Mouse (Mus musculus) testis, adult 2 months (tissue): ENCODE results near the gene Polm. TPM values are rescaled to one million over a fixed set of nuclear protein-coding genes. Genes with fewer than 3 reads are reported as not detected.

Experiments used
- H3K27ac ChIP-seq: fragments of 200-500 bp; 2 replicates; pipeline ENCODE4 v1.5.1; 2012; ENCODE audit warnings: low read depth, low read length; ENCODE audit not compliant: control insufficient read depth, insufficient read depth
- H3K27me3 ChIP-seq: fragments of 200-500 bp; 2 replicates; pipeline ENCODE4 v1.6.1; 2012; ENCODE audit warnings: mild to moderate bottlenecking, low read length, moderate library complexity; ENCODE audit not compliant: control insufficient read depth, insufficient read depth
- H3K36me3 ChIP-seq: fragments of 200-500 bp; 2 replicates; pipeline ENCODE4 v1.6.1; 2012; ENCODE audit warnings: mild to moderate bottlenecking, low read length; ENCODE audit not compliant: control insufficient read depth, insufficient read depth
- H3K4me1 ChIP-seq: fragments of 200-500 bp; 2 replicates; pipeline ENCODE4 v1.6.1; 2012; ENCODE audit warnings: low read length; ENCODE audit not compliant: control insufficient read depth, insufficient read depth
- H3K4me3 ChIP-seq: fragments of 200-500 bp; 2 replicates; pipeline ENCODE4 v1.5.1; 2012; ENCODE audit warnings: low read depth, mild to moderate bottlenecking, low read length, moderate library complexity, mixed read lengths; ENCODE audit not compliant: control insufficient read depth
- CTCF ChIP-seq: fragments of 200-500 bp; IDR thresholded peaks from 2 replicates; pipeline ENCODE4 v1.5.1; 2012; ENCODE audit warnings: low read depth, mild to moderate bottlenecking, inconsistent platforms, low read length, moderate library complexity; ENCODE audit not compliant: control insufficient read depth, insufficient read depth, insufficient replicate concordance
- POLR2A ChIP-seq: fragments of 200-500 bp; IDR thresholded peaks from 2 replicates; pipeline ENCODE4 v1.6.1; 2012; ENCODE audit warnings: low read depth, mild to moderate bottlenecking, inconsistent platforms, low read length, moderate library complexity; ENCODE audit not compliant: control insufficient read depth
- polyA plus RNA-seq: library from polyadenylated mRNA; depleted of rRNA; stranded (reverse); fragments of >200 nt; gene quantifications from 2 replicates; pipeline ENCODE4 v1.2.3, GENCODE M21; 2012; rRNA removed

The Polm gene
- polyA plus RNA-seq, 1 experiment, result 2.3 TPM

DNA sequence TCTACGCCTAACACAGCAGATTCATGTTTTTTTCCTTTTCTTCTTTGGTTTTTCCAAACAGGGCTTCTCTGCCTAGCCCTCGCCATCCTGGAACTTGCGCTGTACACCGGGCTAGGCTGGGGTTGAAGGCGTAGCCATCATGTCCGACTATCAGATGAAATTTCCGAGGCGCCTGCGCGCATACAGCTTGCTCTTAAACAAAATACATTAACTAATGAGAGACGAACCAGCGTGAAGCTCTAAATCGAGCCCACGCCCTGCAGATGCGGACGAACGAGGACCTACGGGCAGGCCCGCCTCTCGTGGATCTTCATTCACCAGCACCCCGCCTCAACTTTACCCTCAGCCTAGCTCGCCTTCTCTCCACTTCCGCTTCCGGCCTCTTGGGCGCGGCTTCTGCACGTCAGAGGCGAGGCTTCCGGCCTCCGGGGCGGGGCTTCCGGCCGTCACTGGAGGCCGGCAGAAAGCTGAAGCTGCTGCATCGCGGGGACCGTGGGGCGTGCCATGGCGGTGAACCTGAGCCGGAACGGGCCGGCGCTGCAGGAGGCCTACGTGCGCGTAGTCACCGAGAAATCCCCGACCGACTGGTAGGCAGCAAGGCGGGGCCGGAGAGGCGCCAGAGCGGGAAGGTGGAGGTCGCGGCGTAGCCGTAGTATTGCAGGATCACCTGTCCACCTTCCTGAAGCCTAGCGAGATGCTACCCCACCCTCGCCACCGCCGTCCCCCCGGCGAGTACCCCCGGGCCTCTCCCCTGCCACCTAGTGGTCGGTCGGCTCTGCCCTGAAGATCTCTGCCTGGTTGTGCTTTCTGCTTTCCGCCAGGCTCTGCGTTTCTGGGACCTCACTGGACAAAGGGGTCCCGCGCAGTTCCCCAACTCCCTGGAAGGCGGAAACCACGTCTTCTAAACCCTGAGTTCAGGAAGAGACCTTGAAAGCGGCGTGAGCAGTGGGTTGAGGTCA lies 49.5 kb downstream of the Polm start, which contains the start of gene Dbnl:
Dbnl (plus strand) TSS at position 433 of the 959 bp plus-strand sequence.
- no peaks in the 10 kb centered on the region for H3K27me3 ChIP-seq
- peak within 1 kb of the TSS; percentile 93 for H3K4me3 ChIP-seq

DNA sequence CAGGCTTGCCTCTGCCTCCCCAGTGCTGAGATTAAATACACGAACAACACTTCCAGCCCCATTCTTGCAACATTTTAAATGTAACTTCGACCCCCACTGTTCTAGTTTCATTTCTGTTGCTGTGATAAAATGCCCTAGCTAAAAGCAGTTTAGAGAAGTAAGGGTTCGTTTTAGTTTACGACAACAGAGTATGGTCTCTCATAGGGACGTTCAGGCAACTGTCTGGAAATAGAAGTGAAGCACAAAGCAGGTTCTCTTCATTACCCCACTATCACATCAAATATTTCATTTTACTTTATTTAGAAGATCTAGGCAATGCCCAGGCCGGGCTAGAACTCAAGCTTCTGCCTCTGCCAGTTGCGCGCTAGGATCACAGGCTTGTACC lies 50.2 kb downstream of the Polm start:
- no peaks in the 10 kb centered on the region for H3K27me3 ChIP-seq
- H3K4me3 ChIP-seq, result peak overlapping the region; percentile 93
- peaks cover 11% of the 10 kb centered on the region for H3K4me1 ChIP-seq
- H3K36me3 ChIP-seq, result no peaks in the 10 kb centered on the region
- TF ChIP-seq CTCF, result no peak
- no peak for TF ChIP-seq POLR2A
- H3K27ac ChIP-seq, result peak overlapping the region; percentile 89

More for the DNA sequence above, 49.5 kb downstream of the Polm start, which contains the start of gene Dbnl:
- Histone ChIP-seq H3K4me1 (peaks cover 11% of the 10 kb centered on the region), H3K27ac (peak within 1 kb of the TSS; percentile 89), H3K36me3 (no peaks in the 10 kb centered on the region; the same call in 1 of the 2 replicates)
- TF ChIP-seq POLR2A (peak; percentile 96), CTCF (peak; percentile 56)

DNA sequence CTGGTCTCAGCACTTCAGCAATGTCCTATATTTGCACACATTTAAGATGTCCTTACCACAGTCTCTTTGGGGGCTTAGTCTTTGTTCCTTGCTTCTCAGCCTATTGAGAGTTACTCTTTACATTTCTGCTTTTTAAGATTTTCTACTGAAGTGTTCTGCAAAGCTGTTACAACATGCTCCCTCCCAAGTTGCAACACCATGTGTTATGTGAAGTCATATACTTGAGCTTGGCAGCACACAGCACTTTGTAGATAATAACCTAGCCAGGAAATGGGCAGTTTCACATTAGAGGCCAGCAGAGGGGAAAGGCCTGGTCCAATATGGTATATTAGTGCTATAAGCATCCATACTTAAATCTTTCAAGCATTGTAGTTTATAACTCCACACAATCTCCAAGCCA lies 52.1 kb downstream of the Polm start:
- TF ChIP-seq POLR2A (no peak), CTCF (no peak)
- Histone ChIP-seq H3K27me3 (no peaks in the 10 kb centered on the region), H3K4me1 (peaks cover 11% of the 10 kb centered on the region), H3K27ac (no peak overlapping the region), H3K4me3 (no peak overlapping the region), H3K36me3 (no peaks in the 10 kb centered on the region)

DNA sequence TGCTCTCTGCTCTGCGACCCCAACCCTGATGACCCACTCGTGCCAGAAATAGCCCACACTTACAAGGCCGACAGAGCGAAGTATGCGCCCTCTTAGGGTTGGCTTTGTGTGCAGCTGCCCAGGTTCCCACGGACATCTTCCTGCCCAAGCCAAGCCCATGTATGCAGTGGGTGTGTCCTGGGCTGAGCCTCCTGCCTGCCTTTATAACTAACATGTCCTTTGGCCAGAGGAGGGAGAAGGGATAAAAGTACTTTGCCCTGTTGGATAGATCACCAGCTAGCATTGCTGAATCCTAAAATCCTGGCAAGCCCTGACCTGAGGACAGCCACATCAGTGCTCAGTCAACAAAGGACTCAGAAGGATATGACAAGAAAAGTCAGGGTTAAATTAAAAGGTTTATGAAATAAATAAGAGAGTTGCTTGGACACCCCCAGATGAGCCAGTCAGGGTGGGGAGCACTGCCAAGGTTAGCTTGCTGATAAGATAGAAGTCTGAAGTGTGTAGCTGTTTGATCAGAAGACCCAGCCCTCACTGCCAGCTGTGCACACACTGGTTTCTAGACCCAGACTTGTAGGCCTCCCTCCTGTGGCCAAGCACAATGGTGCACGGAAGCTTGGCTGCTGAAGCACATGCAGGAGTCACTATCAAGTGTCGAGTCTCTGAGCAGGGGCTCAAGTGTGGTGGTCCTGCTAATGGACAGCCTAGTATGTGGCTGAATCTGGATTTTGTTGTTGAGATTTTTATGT lies 55.4 kb downstream of the Polm start:
- Histone ChIP-seq H3K36me3 (no peaks in the 10 kb centered on the region), H3K27me3 (no peaks in the 10 kb centered on the region), H3K4me1 (peaks cover 2% of the 10 kb centered on the region; the same call in 1 of the 2 replicates), H3K4me3 (no peak overlapping the region), H3K27ac (no peak overlapping the region)
- TF ChIP-seq POLR2A (no peak), CTCF (peak; percentile 22; the same call in 1 of the 2 replicates)

DNA sequence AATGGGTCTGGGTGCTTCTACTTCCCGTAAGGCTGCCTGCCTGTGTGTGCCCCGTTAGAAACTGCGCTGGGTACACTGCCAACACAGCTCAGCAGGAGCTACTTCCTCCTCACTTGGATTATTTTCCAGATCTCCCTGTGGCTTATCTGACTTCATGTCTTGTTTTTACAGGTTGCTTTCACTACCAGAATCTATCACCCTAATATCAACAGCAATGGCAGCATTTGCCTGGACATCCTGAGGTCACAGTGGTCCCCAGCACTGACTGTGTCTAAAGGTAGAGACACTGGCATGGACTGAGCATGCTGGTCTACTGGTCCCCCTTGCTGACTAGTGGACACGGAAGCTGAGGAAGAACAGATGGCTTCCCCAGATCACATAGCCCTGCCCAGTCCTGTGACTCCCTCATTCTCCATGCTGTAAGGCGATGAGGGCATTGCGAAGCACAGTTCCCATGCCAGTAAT lies 57.7 kb downstream of the Polm start:
- TF ChIP-seq POLR2A (no peak), CTCF (no peak)
- Histone ChIP-seq H3K4me1 (no peaks in the 10 kb centered on the region), H3K4me3 (no peak overlapping the region), H3K36me3 (no peaks in the 10 kb centered on the region), H3K27me3 (no peaks in the 10 kb centered on the region), H3K27ac (no peak overlapping the region)

DNA sequence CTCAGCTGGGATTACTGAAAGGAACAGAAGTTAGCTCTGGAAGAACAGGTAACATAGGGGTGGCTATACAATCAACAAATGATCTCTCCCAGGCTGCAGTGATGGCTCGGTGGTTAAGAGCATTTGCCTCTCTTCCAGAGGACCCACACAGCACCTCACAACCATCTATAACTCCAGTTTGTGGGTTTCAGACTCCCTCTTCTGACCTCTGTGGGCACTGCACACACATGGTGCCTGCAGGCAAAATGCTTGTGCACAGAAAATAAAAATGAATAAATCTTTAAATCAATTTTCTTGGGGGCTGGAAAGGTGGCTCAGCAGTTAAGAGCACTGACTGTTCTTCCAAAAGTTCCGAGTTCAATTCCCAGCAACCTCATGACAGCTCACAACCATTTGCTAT lies 59.3 kb downstream of the Polm start:
- Histone ChIP-seq H3K27me3 (no peaks in the 10 kb centered on the region), H3K4me1 (no peaks in the 10 kb centered on the region), H3K36me3 (no peaks in the 10 kb centered on the region), H3K4me3 (no peak overlapping the region), H3K27ac (no peak overlapping the region)
- TF ChIP-seq CTCF (peak; percentile 17; the same call in 1 of the 2 replicates), POLR2A (no peak)

Other genes with a start within 250 kb of the Polm start
- gene Mrps24, start 122.3 kb downstream of the Polm start, polyA plus RNA-seq, result 18.4 and 26.3 TPM in 2 replicates
- gene Urgcp, start 75.6 kb downstream of the Polm start, polyA plus RNA-seq, result 7.6 and 8.8 TPM in 2 replicates
- gene Dbnl, start 49.5 kb downstream of the Polm start, polyA plus RNA-seq, result 19.6 and 22.3 TPM in 2 replicates
- 1,767 and 1,838 TPM in 2 replicates for gene Pgam2, start 34.3 kb downstream of the Polm start, polyA plus RNA-seq
- 5.9 and 8.6 TPM in 2 replicates for gene Aebp1, start 23.9 kb upstream of the Polm start, polyA plus RNA-seq
- 88.8 and 109 TPM in 2 replicates for gene Pold2, start 40.3 kb upstream of the Polm start, polyA plus RNA-seq
- gene Myl7, start 60.8 kb upstream of the Polm start, polyA plus RNA-seq, result 0.43 TPM in 1 of 2 replicates, not detected in the other
- 5.0 and 6.6 TPM in 2 replicates for gene Gck, start 112.1 kb upstream of the Polm start, polyA plus RNA-seq
- gene Ykt6, start 117.7 kb upstream of the Polm start, polyA plus RNA-seq, result 31.7 and 33.7 TPM in 2 replicates
- gene Camk2b, start 228.3 kb upstream of the Polm start, polyA plus RNA-seq, result 3.4 and 3.5 TPM in 2 replicates